Mouse (Mus musculus) retina, postnatal 1 day (tissue): Measurements from ENCODE around the gene B3galt4.
"Not testable (repeated sequence)": the region's sequence is repeated elsewhere in the genome, so short reads cannot be mapped to it uniquely, and the experiment has no call there.

Experiments
- DNase-seq: peaks from one replicate; pipeline ENCODE4 v3.0.0-alpha.2; 2012

B3galt4 gene

GRCm38 (mm10) chr17:33919351-33920281, 31.7 kb downstream of the B3galt4 start:
- peak; percentile 46 for DNase-seq

DNA sequence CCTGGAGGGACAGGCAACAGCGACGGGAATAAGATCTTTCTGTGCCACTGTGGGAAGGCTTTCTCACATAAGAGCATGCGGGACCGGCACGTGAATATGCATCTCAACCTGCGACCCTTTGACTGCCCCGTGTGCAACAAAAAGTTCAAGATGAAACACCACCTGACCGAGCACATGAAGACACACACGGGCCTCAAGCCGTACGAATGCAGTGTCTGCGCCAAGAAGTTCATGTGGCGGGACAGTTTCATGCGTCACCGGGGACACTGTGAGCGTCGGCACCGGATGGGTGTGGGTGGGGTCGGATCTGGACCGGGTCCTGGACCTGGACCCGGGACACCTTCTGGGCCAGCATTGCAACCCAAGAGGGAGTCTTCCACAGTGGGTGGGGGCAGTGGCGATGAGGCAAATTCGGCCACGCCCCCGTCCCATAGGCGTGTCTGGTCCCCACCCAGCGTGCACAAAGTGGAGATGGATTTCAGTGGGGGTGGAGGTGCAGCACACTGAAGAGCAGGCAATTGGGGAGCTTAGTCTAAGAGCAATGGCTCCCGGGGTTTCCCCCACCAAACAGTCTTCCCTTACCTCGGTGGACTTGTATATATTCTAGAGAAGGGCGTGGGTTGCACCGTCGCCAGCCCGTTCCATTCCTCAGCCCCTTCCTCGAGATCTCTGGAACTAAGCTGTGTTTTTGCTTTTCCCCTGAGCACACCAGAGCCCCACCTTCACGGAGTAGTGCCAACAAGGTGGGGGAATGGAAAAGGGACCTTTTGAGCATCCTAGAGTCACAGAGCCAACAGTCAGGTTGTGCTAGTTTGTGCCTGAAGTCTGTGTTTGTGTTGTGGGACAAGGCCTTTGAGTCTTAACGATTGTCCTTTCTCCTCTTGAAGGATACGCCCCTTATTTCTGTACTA, 32.7 kb downstream of the B3galt4 start:
- DNase-seq = no peak

DNA sequence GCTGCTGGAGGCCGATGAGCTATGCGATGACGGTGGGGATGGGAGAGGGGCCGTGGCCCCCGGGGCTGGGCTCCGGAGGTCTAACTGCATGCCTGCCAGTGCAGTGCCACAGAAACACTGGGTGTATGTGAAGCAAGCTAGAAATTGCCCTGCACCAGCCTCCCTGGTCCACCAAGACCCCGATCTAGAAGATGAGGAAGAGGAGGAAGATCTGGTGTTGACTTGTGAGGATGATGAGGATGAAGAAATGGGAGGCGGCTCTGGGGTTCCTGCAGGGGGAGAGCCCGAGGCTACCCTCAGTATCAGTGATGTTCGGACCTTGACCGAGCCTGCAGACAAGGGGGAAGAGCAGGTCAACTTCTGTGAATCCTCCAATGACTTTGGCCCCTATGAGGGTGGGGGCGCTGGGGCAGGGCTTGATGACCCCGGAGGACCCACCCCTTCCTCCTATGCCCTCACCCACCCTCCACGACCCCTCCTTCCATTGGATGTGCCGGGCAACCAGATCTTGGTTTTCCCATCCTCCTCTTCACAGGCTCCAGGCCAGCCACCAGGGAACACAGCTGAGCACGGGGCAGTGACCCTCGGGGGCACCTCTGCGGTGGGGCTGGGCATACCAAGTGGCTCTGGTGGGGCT, 33.5 kb downstream of the B3galt4 start:
- DNase-seq = no peak

DNA sequence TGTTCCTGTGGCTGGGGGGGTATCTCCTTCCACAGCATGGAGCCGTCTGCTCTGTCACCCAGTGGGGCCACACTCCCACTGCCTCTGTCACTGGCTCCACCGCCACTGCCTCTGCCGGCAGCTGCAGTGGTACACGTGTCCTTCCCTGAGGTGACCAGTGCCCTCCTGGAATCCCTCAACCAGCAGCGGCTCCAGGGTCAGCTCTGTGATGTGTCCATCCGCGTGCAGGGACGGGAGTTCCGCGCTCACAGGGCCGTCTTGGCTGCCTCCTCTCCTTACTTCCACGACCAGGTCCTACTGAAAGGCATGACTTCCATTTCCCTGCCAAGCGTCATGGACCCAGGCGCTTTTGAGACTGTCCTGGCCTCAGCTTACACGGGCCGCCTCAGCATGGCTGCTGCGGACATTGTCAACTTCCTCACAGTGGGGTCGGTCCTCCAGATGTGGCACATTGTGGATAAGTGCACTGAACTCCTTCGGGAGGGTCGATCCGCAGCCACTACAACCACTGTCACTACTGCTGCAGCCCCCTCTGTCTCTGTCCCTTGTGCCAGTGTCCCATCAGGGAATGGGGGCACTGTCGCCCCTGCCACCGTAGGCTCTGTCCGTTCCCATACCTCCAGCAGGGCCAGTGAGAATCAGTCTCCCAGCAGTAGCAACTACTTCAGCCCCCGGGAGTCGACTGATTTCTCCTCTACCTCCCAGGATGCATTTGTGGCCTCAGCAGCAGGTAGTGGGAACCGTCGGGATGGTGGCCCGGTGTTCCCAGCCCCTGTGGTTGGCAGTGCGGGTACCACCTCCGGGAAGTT, 34.2 kb downstream of the B3galt4 start:
- peak; percentile 21 for DNase-seq

- no peak for DNase-seq
Measured at GRCm38 (mm10) chr17:33916294-33916693, 35.0 kb downstream of the B3galt4 start.

DNA sequence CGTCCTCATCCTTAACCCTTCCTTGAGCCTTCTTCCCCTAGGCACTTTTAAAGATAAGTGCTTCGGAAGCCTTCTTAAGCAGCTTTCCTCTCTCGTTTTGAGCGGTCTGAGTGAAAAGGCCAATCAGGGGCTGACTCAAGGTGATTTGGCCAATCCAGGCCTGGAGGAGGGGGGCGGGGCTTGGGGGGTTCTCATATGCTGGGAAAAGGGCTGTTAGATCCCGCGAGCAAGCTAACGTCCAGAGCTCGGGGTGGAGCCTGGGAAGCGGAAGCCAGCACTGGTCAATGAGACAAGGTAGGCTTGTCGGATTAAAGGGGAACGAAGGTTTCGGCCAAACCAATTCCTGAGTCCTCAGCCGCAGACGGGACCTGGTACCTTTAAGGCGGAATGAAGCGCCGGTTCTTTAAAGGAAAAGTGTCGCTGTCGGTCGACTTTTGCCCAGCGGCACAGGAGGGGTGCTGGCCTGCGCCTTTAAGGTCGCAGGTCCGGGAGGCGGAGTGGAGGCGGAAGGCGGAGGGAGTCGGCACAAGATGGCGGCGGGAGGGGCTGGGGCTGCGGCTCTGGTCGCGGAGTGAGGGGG, 35.5 kb downstream of the B3galt4 start, which contains the start of the genes Tapbp and Zbtb22:
Gene Tapbp, plus strand, starts transcription at position 229 of the 580 bp plus-strand sequence.
Gene Zbtb22, plus strand, starts transcription at position 234 of the 580 bp plus-strand sequence.
- peak; percentile 100 for DNase-seq

DNA sequence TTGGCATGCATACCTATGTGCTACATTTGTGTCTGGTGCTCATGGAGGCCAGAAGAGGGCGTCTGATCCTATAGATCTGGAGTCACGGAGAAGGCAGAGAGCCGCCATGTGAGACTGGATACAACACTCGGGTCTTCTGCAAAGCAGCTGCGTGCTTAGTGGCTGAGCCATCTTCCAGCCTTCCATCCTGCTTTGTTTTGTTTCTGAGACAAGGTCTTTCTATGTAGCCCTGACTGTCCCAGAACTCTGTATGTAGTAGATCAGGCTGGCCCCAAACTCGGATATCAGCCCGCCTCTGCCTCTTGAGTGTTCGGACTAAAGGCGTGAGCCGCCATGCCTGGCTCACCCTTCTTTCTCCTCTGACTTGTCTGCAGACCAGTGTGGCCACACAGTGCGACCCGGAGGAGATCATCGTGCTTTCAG, 36.3 kb downstream of the B3galt4 start:
- DNase-seq = peak; percentile 36

DNA sequence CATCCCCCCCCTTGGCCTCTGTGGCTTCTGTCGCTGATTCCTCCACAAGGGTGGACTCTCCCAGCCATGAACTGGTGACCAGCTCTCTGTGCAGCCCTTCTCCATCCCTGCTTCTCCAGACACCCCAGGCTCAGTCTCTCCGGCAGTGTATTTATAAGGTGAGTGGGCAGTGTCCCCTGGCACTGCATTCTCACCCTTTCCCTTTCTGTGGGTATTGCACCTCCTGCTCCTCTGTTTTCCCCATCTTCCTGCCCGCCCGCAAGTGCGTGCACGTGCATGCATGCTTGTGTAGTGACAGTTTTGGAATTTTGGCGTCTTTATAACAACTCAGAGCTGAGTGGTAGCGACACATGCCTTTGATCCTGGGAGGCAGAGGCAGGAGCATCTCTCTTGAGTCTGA, 37.4 kb downstream of the B3galt4 start:
- DNase-seq = no peak

DNA sequence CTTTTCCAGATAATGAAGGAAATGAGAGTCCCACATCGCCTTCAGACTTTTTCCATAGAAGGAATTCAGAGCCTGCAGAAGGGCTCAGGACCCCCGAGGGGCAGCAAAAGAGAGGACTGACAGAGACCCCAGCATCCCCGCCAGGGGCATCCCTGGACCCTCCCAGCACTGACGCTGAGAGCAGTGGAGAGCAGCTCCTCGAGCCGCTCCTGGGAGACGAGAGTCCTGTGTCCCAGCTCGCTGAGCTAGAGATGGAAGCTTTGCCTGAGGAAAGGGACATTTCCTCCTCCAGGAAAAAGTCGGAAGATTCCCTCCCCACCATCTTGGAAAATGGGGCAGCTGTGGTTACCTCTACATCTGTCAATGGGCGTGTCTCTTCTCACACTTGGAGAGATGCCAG, 38.0 kb downstream of the B3galt4 start:
- no peak for DNase-seq

GRCm38 (mm10) chr17:33911813-33912414, 39.4 kb downstream of the B3galt4 start:
- no peak for DNase-seq

- DNase-seq = no peak
Measured at GRCm38 (mm10) chr17:33911052-33911812, 40.1 kb downstream of the B3galt4 start.

DNA sequence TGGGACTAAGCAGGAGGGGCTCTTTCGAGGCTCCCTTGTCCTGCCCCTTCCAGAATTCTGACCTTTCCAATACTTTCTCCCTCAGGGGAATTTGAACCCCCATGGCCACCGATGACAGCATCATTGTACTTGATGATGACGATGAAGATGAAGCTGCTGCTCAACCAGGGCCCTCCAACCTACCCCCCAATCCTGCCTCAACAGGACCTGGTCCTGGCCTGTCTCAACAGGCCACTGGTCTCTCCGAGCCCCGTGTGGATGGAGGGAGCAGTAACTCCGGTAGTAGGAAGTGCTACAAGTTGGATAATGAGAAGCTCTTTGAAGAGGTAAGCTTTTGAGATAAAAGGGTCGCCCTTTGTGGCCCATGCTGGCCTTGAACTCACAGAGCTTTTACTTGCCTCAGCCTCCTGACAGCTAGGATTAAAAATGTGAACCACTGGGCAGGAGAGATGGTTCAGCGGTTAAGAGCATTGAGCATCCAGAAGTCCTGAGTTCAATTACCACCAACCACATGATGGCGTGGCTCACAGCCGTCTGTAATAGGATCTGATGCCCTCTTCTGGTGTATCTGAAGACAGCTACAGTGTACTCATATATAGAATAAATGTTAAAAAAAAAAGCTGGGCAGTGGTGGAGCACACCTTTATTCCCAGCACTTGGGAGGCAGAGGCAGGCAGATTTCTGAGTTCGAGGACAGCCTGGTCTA, 40.8 kb downstream of the B3galt4 start:
- no peak for DNase-seq

DNA sequence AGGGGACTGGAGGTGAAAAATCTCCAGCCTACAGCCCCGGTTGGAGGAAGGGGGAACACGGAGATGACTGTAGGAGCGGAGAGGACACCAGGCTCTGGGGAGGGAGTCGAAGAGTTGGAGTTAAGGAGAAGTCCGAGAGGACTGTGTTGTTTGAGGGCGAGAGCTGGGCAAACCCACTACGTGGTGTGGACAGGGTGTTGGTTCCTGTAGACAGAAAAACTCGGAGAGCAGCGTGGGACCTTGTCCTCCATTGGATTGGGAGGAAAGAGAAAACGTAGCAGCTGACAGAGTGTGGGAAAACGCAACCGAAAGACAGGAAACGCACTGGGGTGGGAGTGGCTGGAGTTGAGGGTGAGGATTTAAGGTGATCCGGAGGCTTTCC, 41.4 kb downstream of the B3galt4 start:
- no peak for DNase-seq

DNA sequence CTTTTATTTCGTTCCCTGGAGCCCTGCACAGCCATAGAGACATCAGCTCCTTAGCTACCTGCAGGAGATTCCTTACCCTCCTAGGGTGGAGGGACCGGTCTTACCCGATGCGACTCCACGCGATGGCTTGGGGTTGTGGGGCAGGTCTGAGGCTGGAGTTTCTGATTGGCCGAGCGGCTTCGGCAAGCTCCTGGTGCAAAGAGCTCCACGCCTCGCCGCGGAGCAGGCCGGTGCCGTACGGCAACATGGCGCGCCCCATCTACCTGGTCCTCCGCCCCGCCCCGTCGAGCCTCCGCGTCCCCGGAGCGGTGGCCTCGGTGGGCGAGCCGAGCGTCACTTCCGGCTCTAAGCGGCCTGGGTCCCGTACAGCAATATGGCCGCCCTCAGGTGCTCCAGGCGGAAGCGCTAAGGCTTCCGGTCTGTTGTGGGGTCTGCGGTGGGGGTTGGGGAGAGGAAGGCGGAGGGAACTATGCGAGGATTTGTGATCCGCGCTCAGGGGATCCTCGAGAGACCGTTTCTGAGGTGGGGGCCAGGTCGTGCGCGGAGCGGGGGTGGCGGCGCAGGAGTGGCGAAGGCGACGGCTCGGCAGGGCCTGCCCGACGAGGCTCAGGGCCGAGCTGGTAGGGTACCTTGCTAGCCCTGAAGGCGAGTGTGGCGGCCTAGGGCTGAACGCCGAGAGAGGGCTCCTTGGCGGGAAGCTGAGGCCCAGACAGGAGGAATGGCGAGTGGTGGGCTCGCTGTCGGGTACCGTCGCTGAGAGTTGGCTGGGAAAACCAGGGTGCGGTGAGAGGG, 42.0 kb downstream of the B3galt4 start, which contains the start of gene Daxx:
Gene Daxx, plus strand, starts transcription at position 338 of the 792 bp plus-strand sequence.
- DNase-seq = peak; percentile 99

DNA sequence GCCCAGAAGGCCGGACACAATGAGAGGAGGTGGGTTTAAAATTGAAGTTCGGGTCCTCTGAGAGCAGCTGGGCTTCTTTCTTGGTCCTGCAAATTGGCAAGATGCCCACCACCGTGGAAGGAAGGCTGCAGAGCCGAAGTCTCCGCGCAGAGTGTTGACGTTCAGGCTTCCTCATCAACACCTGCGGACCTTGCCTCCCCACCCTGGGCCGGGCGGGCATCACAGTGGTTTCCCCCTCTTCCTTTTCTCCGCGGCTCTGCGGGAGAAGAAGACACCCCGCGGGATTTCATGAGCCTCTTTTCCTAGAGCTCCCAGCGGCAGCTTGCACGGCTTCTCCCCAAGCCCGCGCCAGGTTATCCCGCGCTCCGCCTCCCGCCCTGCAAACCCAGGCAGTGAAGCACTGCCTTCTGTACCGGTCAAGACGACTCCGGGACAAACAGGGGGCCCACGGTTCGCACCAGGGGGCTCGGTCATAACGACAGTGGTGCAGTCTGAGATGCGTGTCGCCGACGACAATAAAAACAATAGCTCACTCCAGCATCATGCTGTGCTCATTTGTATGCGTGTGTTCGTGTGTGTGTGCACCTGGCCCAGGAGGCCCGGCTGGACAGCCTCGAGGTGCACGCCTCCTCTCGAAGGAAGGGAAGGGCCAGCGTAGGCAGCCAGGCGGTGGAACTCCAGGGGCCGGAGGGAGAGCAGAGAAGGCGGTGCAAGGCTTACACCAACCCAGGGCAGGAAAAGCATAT, 42.8 kb downstream of the B3galt4 start:
- peak; percentile 53 for DNase-seq

DNA sequence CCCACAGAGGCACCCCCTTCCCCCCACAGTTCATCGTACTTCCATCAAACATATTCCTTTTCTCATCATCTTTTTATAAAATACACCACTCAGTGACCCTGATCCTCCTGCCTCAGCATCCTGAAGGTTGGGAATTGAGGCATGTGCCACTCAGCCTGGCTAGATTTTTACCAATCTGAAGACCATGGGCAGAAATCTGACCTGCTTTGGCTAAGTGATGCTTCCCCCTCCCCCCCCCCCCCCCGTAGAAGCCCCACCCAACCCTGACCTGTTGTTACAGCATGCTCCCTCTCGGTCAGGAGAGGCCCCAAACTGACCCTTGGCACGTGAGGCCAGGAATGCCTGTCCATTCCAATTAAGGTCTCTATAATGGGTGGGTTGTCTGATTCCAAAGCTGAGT, 46.5 kb downstream of the B3galt4 start, which contains the start of gene Platr17:
Gene Platr17, plus strand, starts transcription at position 301 of the 400 bp plus-strand sequence.
- DNase-seq = not testable (repeated sequence)

DNA sequence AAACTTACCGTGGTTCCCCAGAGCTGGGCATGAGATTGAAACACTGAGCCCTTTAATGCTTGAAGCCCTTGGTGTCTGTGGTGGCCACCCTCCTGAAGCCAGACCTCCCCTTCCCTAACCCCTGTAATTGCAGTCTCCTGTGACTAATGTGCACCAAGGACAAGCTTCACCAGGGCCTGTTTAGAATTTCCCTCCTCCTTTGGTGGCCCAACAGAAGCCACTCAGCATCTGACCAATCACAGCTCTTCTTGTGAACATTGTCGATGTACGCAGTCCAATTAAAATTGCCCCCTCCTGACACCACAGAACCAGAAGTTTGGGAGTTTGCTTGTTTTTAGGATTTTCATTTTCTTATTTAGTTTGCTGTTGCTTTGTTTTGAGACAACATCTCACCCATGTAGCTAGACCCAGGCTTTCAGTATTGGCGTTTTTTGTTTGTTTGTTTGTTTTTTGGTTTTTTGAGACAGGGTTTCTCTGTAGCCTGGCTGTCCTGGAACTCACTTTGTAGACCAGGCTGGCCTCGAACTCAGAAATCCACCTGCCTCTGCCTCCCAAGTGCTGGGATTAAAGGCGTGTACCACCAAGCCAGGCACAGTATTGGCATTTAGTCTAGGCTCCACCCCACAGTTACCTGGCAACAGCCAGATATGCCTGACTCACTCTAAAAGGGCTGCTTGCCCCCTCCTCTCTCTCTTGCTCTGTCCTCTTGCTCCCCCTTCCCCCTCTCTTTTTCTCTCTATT, 47.2 kb downstream of the B3galt4 start:
- DNase-seq = not testable (repeated sequence)
